Mouse (Mus musculus): ENCODE data around the gene Fnd3c2. TPM values are rescaled to one million over a fixed set of nuclear protein-coding genes. Genes with fewer than 3 reads are reported as not detected.

The Fnd3c2 gene
- polyA plus RNA-seq (2017; shearing (Covaris generic)): not detected

GRCm38 (mm10) chrX:106255276-106255675 is at the start of gene Fnd3c2:
Gene Fnd3c2, minus strand, starts transcription at chrX:106255376.

GRCm38 (mm10) chrX:106221058-106221457 is 34.1 kb downstream of the Fnd3c2 start, which contains the start of gene Taf9b:
Gene Taf9b, minus strand, starts transcription at chrX:106221158.

GRCm38 (mm10) chrX:106186713-106187649 is 68.2 kb downstream of the Fnd3c2 start, which contains the start of gene Pgk1:
Gene Pgk1, plus strand, starts transcription at chrX:106187100.

Other genes starting within 250 kb of the Fnd3c2 start
- gene Magt1, start 243.5 kb downstream of the Fnd3c2 start, polyA plus RNA-seq (2017; shearing (Covaris generic)): 42.9 TPM
- gene Cox7b, start 239.7 kb downstream of the Fnd3c2 start, polyA plus RNA-seq (2017; shearing (Covaris generic)): 290 TPM
- gene Atp7a, start 228.1 kb downstream of the Fnd3c2 start, polyA plus RNA-seq (2017; shearing (Covaris generic)): 10.9 TPM
- 0.11 TPM for gene Tlr13, start 112.2 kb downstream of the Fnd3c2 start, polyA plus RNA-seq (2017; shearing (Covaris generic))
- gene Pgk1, start 68.3 kb downstream of the Fnd3c2 start, polyA plus RNA-seq (2017; shearing (Covaris generic)): 109 TPM
- 33.7 TPM for gene Taf9b, start 34.2 kb downstream of the Fnd3c2 start, polyA plus RNA-seq (2017; shearing (Covaris generic))
- not detected for gene Fndc3c1, start 230.0 kb upstream of the Fnd3c2 start, polyA plus RNA-seq (2017; shearing (Covaris generic))